Mouse (Mus musculus): ENCODE data around the gene Ubc.

DNA sequence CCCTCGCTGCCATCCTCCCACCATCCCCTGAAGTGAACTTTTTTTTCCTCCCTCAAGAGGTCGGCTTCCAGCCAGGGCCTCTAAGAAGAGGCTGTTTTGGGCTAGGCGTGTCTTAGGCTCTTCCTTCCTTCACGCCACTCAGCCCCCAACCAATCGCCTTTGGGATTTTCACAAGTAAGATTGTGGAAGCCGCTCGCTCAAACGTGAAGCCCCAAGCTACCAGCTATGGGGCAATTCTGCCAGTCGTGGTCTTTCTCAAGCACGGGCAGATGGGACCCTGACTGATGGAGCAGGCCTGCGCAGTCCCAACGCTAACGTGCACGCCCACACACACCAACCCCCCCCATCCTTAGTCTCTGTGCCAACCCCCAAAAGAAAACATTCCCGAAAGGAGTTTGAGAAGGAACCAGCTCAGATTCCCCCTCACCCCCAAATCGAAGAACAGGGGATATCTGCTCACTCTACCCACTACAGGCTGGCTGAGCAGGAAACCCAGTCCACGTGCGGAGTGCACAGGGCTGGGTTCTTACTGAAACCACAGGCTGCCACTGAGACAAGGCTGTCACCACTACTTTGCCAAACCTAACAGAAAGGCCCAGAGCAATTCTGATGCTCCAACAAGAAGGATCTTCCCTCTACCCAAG lies 50.8 kb downstream of the Ubc start:
- TF ChIP-seq CTCF (IDR thresholded peaks at IDR 0.05; ENCODE audit: borderline replicate concordance, control insufficient read depth, extremely low read depth, insufficient read depth, low read length, poor library complexity) (0 out of 2 replicates have a peak, but pooled peaks have one; percentile 19), POLR2A (IDR thresholded peaks at IDR 0.05; ENCODE audit: control insufficient read depth, extremely low read depth, insufficient read depth, low read length, poor library complexity) (no peak)
